In the genomic region with DNA sequence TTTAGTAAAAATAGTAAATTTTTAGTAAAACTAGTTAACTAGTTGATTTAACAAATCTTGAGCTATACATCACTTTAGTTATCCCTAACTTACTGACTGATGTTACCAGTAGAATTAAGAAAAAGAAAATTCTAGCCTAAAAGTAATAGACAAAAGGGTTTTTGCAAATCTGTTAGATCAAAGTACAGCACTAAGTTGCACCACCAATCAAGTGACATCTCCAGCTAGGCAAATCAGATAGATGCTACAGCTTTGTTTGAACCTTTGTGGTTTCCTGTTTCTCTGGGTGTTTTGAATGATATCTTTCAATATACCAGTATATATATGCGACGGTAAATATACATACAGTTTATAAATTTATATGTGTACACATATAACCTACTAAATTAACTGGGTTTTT, we compare ENCODE assay signal across 18 mouse cellular contexts.
"Had no signal": no experiment of that assay in that cellular context is flagged by ENCODE, and none has a peak within 500 bp of the region (broad histone marks: within the 10 kb centered on the region; RNA-seq: fewer than 3 reads in every experiment).

No protein-coding gene starts in this region.

- H3K4me1 ChIP-seq: limb, embryonic 10.5 days; liver, embryonic 12.5 days; liver, embryonic 15.5 days; lung, embryonic 15.5 days; midbrain, embryonic 12.5 days had no signal

- H3K4me3 ChIP-seq: limb, embryonic 10.5 days; limb, embryonic 13.5 days; liver, embryonic 12.5 days; liver, embryonic 15.5 days; lung, embryonic 15.5 days; midbrain, embryonic 12.5 days; myocyte had no signal

- H3K27me3 ChIP-seq: limb, embryonic 13.5 days; liver, embryonic 12.5 days; liver, embryonic 15.5 days; lung, embryonic 15.5 days; midbrain, embryonic 12.5 days had no signal

- DNase-seq: kidney, adult 11 months; kidney, adult 9 months; kidney, postnatal 14 days; kidney, postnatal 4 days; liver; lung, adult 18-20 months; lung, postnatal 10 days; lung, postnatal 36 days; thymus, postnatal 4 days had no signal

- ATAC-seq: liver, embryonic 12.5 days; midbrain, embryonic 16.5 days had no signal

- H3K27ac ChIP-seq: limb, embryonic 10.5 days; limb, embryonic 13.5 days; liver, embryonic 12.5 days; liver, embryonic 15.5 days; lung, embryonic 15.5 days; midbrain, embryonic 12.5 days; stomach, postnatal 0 days had no signal
